Mouse (Mus musculus) MEL (cell line): ENCODE results near the gene Nudt2. TPM values are rescaled to one million over a fixed set of nuclear protein-coding genes. Genes with fewer than 3 reads are reported as not detected.
A peak's percentile ranks its signal among the peaks of the same experiment; 100 is the strongest.

Experiments
- DNase-seq: peaks from one replicate; pipeline ENCODE4 v3.0.0; 2011; ENCODE audit warnings: low read depth, low spot score
- H3K27ac ChIP-seq: 2 replicates; pipeline ENCODE4 v1.5.1; 2012; ENCODE audit warnings: low read depth, mild to moderate bottlenecking, control low read depth, low read length, moderate library complexity; ENCODE audit not compliant: control insufficient read depth
- H3K27me3 ChIP-seq, 2 experiments: fragments of 150-350 bp in 1 of 2; sonication (generic) in 1 of 2; 2 replicates each; pipeline ENCODE4 v1.6.1; 2012; ENCODE audit warnings: low read length in 2 of 2, mild to moderate bottlenecking in 2 of 2, improper control_type of control experiment in 1 of 2, moderate library complexity in 1 of 2; ENCODE audit not compliant: insufficient read depth in 2 of 2, control insufficient read depth in 1 of 2
- H3K36me3 ChIP-seq, 2 experiments: 2 replicates each; pipeline ENCODE4 v1.6.1; 2012 to 2014; ENCODE audit warnings: low read length in 2 of 2, improper control_type of control experiment in 1 of 2, inconsistent platforms in 1 of 2, mild to moderate bottlenecking in 1 of 2; ENCODE audit not compliant: insufficient read depth in 2 of 2, control insufficient read depth in 1 of 2
- H3K4me1 ChIP-seq, 2 experiments: fragments of 150-350 bp in 1 of 2; sonication (generic) in 1 of 2; 2 replicates each; pipeline ENCODE4 v1.6.1; 2012; ENCODE audit warnings: low read length in 2 of 2, improper control_type of control experiment in 1 of 2, mild to moderate bottlenecking in 1 of 2; ENCODE audit not compliant: insufficient read depth in 2 of 2, control insufficient read depth in 1 of 2
- H3K4me3 ChIP-seq, 2 experiments: fragments of 150-350 bp in 1 of 2; sonication (generic) in 1 of 2; 2 replicates each; pipeline ENCODE4 v1.5.1; 2012; ENCODE audit warnings: low read depth in 2 of 2, low read length in 2 of 2, mild to moderate bottlenecking in 2 of 2, moderate library complexity in 2 of 2, control low read depth in 1 of 2, improper control_type of control experiment in 1 of 2; ENCODE audit not compliant: control insufficient read depth in 1 of 2, insufficient read depth in 1 of 2
- H3K79me2 ChIP-seq: 2 replicates; pipeline ENCODE4 v1.6.1; 2012; ENCODE audit warnings: mild to moderate bottlenecking, low read length, moderate library complexity; ENCODE audit not compliant: control insufficient read depth, poor library complexity, insufficient read depth
- H3K9ac ChIP-seq: 2 replicates; pipeline ENCODE4 v1.6.1; 2012; ENCODE audit warnings: low read depth, mild to moderate bottlenecking, control low read depth, low read length, moderate library complexity; ENCODE audit not compliant: control insufficient read depth, poor library complexity, severe bottlenecking
- H3K9me3 ChIP-seq: fragments of 150-350 bp; sonication (generic); replicated peaks from 2 replicates; pipeline ENCODE4 v1.6.1; 2012; ENCODE audit warnings: mild to moderate bottlenecking, low read length, improper control_type of control experiment, moderate library complexity; ENCODE audit not compliant: insufficient read depth
- BHLHE40 ChIP-seq: IDR thresholded peaks from 2 replicates; pipeline ENCODE4 v1.6.1; 2012; ENCODE audit warnings: low read depth, mild to moderate bottlenecking, inconsistent platforms, low read length, improper control_type of control experiment, borderline replicate concordance
- CHD1 ChIP-seq: IDR thresholded peaks from 2 replicates; pipeline ENCODE4 v1.6.1; 2012; ENCODE audit warnings: low read depth, mild to moderate bottlenecking, inconsistent platforms, low read length, improper control_type of control experiment
- CTCF ChIP-seq, 3 experiments: IDR thresholded peaks in 2 of 3; conservative IDR thresholded peaks in 1 of 3; 2 replicates each; pipeline ENCODE4 v1.5.1; 2011 to 2012; ENCODE audit warnings: low read length in 3 of 3, low read depth in 2 of 3, mild to moderate bottlenecking in 2 of 3, improper control_type of control experiment in 1 of 3, inconsistent platforms in 1 of 3, mixed read lengths in 1 of 3, moderate library complexity in 1 of 3; ENCODE audit not compliant: control insufficient read depth in 1 of 3, insufficient read depth in 1 of 3, poor library complexity in 1 of 3, severe bottlenecking in 1 of 3
- E2F4 ChIP-seq: IDR thresholded peaks from 2 replicates; pipeline ENCODE4 v1.6.1; 2011; ENCODE audit warnings: low read depth, low read length, improper control_type of control experiment, borderline replicate concordance
- ELF1 ChIP-seq: IDR thresholded peaks from 2 replicates; pipeline ENCODE4 v1.6.1; 2014; ENCODE audit warnings: low read depth, mild to moderate bottlenecking, inconsistent platforms, low read length, improper control_type of control experiment, moderate library complexity
- EP300 ChIP-seq, 2 experiments: IDR thresholded peaks; 2 replicates each; pipeline ENCODE4 v1.6.1; 2011; ENCODE audit warnings: improper control_type of control experiment in 2 of 2, low read length in 2 of 2, low read depth in 1 of 2, mild to moderate bottlenecking in 1 of 2
- ETS1 ChIP-seq: IDR thresholded peaks from 2 replicates; pipeline ENCODE4 v1.6.1; 2012; ENCODE audit warnings: low read depth, mild to moderate bottlenecking, inconsistent platforms, low read length, improper control_type of control experiment, moderate library complexity
- GABPA ChIP-seq: IDR thresholded peaks from 2 replicates; pipeline ENCODE4 v1.6.1; 2012; ENCODE audit warnings: low read depth, mild to moderate bottlenecking, inconsistent platforms, low read length, improper control_type of control experiment, moderate library complexity
- GATA1 ChIP-seq: IDR thresholded peaks from 2 replicates; pipeline ENCODE4 v1.6.1; 2011; ENCODE audit warnings: low read depth, low read length, improper control_type of control experiment
- HCFC1 ChIP-seq: IDR thresholded peaks from 2 replicates; pipeline ENCODE4 v1.6.1; 2012; ENCODE audit warnings: low read depth, mild to moderate bottlenecking, inconsistent platforms, low read length, improper control_type of control experiment, moderate library complexity
- KAT2A ChIP-seq: conservative IDR thresholded peaks from 2 replicates; pipeline ENCODE4 v1.6.1; 2012; ENCODE audit warnings: low read depth, low read length, improper control_type of control experiment, inconsistent platforms
- MAFK ChIP-seq: IDR thresholded peaks from 2 replicates; pipeline ENCODE4 v1.6.1; 2011; ENCODE audit warnings: low read depth, mild to moderate bottlenecking, low read length, improper control_type of control experiment, borderline replicate concordance
- MAX ChIP-seq: IDR thresholded peaks from 2 replicates; pipeline ENCODE4 v1.6.1; 2011; ENCODE audit warnings: low read length, improper control_type of control experiment
- MXI1 ChIP-seq: IDR thresholded peaks from 2 replicates; pipeline ENCODE4 v1.6.1; 2011; ENCODE audit warnings: mild to moderate bottlenecking, low read depth, low read length, improper control_type of control experiment
- NELFE ChIP-seq: IDR thresholded peaks from 2 replicates; pipeline ENCODE4 v1.6.1; 2011; ENCODE audit warnings: low read depth, low read length, improper control_type of control experiment
- POLR2A ChIP-seq, 2 experiments: IDR thresholded peaks; 2 replicates each; pipeline ENCODE4 v1.6.1; 2011 to 2012; ENCODE audit warnings: low read length in 2 of 2, mild to moderate bottlenecking in 2 of 2, control low read depth in 1 of 2, improper control_type of control experiment in 1 of 2, low read depth in 1 of 2, moderate library complexity in 1 of 2; ENCODE audit not compliant: control insufficient read depth in 1 of 2, insufficient read depth in 1 of 2, poor library complexity in 1 of 2
- RAD21 ChIP-seq: IDR thresholded peaks from 2 replicates; pipeline ENCODE4 v1.6.1; 2011; ENCODE audit warnings: mild to moderate bottlenecking, low read depth, low read length, improper control_type of control experiment
- SIN3A ChIP-seq: IDR thresholded peaks from 2 replicates; pipeline ENCODE4 v1.6.1; 2012; ENCODE audit warnings: low read length, improper control_type of control experiment, inconsistent platforms
- SMC3 ChIP-seq: IDR thresholded peaks from 2 replicates; pipeline ENCODE4 v1.6.1; 2011; ENCODE audit warnings: low read depth, low read length, improper control_type of control experiment
- TAL1 ChIP-seq: IDR thresholded peaks from 2 replicates; pipeline ENCODE4 v1.6.1; 2012; ENCODE audit warnings: mild to moderate bottlenecking, inconsistent platforms, low read length, moderate library complexity, mixed read lengths
- TBP ChIP-seq: IDR thresholded peaks from 2 replicates; pipeline ENCODE4 v1.8.0; 2011; ENCODE audit warnings: low read depth, low read length, improper control_type of control experiment
- USF2 ChIP-seq, 2 experiments: IDR thresholded peaks; 2 replicates each; pipeline ENCODE4 v1.6.1; 2011 to 2012; ENCODE audit warnings: improper control_type of control experiment in 2 of 2, low read length in 2 of 2, borderline replicate concordance in 1 of 2, inconsistent platforms in 1 of 2, low read depth in 1 of 2, mild to moderate bottlenecking in 1 of 2; ENCODE audit not compliant: insufficient read depth in 1 of 2
- ZC3H11A ChIP-seq: IDR thresholded peaks from 2 replicates; pipeline ENCODE4 v1.6.1; 2012; ENCODE audit warnings: low read depth, mild to moderate bottlenecking, inconsistent platforms, low read length, improper control_type of control experiment
- ZKSCAN1 ChIP-seq: IDR thresholded peaks from 2 replicates; pipeline ENCODE4 v1.6.1; 2012; ENCODE audit warnings: low read depth, mild to moderate bottlenecking, inconsistent platforms, low read length, improper control_type of control experiment, moderate library complexity
- polyA plus RNA-seq, 2 experiments: library from polyadenylated mRNA; stranded (reverse) in 1 of 2; unstranded in 1 of 2; fragments of >175 nt in 1 of 2; fragments of >200 nt in 1 of 2; gene quantifications; 2 replicates each; pipeline versions ENCODE4 v1.2.1 to v1.2.4; 2012; ENCODE audit warnings: low replicate concordance in 2 of 2, low read depth in 1 of 2; ENCODE audit not compliant: insufficient read length in 2 of 2, insufficient read depth in 1 of 2, missing spikeins in 1 of 2
- total RNA-seq: library from RNA; depleted of rRNA; stranded (reverse); fragments of 300-350 nt; gene quantifications from 2 replicates; pipeline ENCODE4 v1.2.3, GENCODE M21; 2012

The Nudt2 gene
- total and polyA plus RNA-seq, 3 experiments, result 19.2 to 25.3 TPM; not detected in 1

DNA sequence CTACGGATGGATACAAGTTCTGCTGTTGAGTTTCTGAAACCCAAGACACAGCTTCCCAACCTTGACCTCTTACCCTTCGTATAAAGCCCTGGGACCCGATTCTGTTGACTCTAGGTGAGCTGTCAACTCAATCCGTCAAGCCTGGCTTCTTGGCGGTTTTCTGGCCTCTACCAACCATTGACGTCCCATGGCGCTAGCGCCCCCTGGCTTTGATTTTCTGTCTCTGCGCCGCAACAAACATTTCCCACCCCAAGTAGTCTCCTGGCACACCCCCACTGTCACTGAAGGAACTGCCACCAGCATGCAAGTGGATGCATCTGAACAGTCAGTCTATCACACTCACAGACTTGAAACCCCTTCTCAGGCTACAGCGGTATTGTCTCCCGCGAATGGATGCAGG lies 41.2 kb downstream of the Nudt2 start:
- 0 out of 4 replicates have a peak, but pooled peaks cover 0 to 2% of the 10 kb centered on the region in 2 experiments for H3K27me3 ChIP-seq
- H3K9me3 ChIP-seq, result no peaks in the 10 kb centered on the region
- H3K36me3 ChIP-seq, result peaks cover 0 to 19% of the 10 kb centered on the region in 2 experiments; a peak in 2 of 4 replicates
- no peaks in the 10 kb centered on the region for H3K79me2 ChIP-seq
- H3K4me1 ChIP-seq, result peaks cover 4 to 34% of the 10 kb centered on the region in 2 experiments; a peak in 3 of 4 replicates
- TF ChIP-seq E2F4 (no peak), RAD21 (peak; percentile 40), EP300 (IDR thresholded peaks at IDR 0.05; ENCODE audit: low read depth in 1 of 2, low read length in 2 of 2) (no peak), SIN3A (0 out of 2 replicates have a peak, but pooled peaks have one; percentile 61), POLR2A (IDR thresholded peaks at IDR 0.05; ENCODE audit: control insufficient read depth in 1 of 2, insufficient read depth in 1 of 2, low read depth in 1 of 2, low read length in 2 of 2, poor library complexity in 1 of 2) (no peak), NELFE (no peak), MAX (0 out of 2 replicates have a peak, but pooled peaks have one; percentile 22), ELF1 (no peak), SMC3 (peak; percentile 57), ETS1 (no peak), TBP (no peak), BHLHE40 (no peak), GABPA (no peak), ZC3H11A (0 out of 2 replicates have a peak, but pooled peaks have one; percentile 13), GATA1 (no peak), USF2 (IDR thresholded peaks at IDR 0.05; ENCODE audit: borderline replicate concordance in 1 of 2, insufficient read depth in 1 of 2, low read depth in 1 of 2, low read length in 2 of 2) (no peak), MAFK (no peak), TAL1 (no peak), CTCF (IDR thresholded peaks at IDR 0.05 in 2 of 3, conservative IDR thresholded peaks at IDR 0.05 in 1 of 3; ENCODE audit: control insufficient read depth in 1 of 3, insufficient read depth in 1 of 3, low read depth in 2 of 3, low read length in 3 of 3, poor library complexity in 1 of 3, severe bottlenecking in 1 of 3) (peak; percentile 67 to 69 (median 67)), KAT2A (no peak), CHD1 (no peak), ZKSCAN1 (no peak), HCFC1 (peak; percentile 34; the same call in 1 of the 2 replicates), MXI1 (peak; percentile 63)
- peak; percentile 86 for DNase-seq
- peak overlapping the region; percentile 58 to 68 for H3K4me3 ChIP-seq
- H3K9ac ChIP-seq, result peak overlapping the region; percentile 56
- no peak overlapping the region; the same call in 1 of the 2 replicates for H3K27ac ChIP-seq
